Mouse (Mus musculus) heart, adult 2 months (tissue): ENCODE measurements around the gene Stard3.

ENCODE experiments used
- CTCF ChIP-seq: fragments of 200-600 bp; IDR thresholded peaks from 2 replicates; pipeline ENCODE4 v1.8.1; 2022; ENCODE audit warnings: antibody characterized with exemption, mild to moderate bottlenecking, moderate library complexity
- POLR2A ChIP-seq: fragments of 200-500 bp; IDR thresholded peaks from 2 replicates; pipeline ENCODE4 v1.6.1; 2011; ENCODE audit warnings: mild to moderate bottlenecking, low read depth, low read length, control low read depth; ENCODE audit not compliant: insufficient read depth

- TF ChIP-seq CTCF (no peak), POLR2A (peak; percentile 7; the same call in 1 of the 2 replicates)
Measured at GRCm38 (mm10) chr11:98388282-98388681, 30.1 kb downstream of the Stard3 start.
